Mouse (Mus musculus): Measurements from ENCODE around the gene Nop2.
A peak's percentile ranks its signal among the peaks of the same experiment; 100 is the strongest.

The Nop2 gene

GRCm38 (mm10) chr6:125175469-125175868 lies 43.8 kb downstream of the Nop2 start:
- no peak for DNase-seq

- DNase-seq, result no peak
These were observed 47.9 kb downstream of the Nop2 start for GRCm38 (mm10) chr6:125179601-125180000.

- no peak for DNase-seq
These were observed 50.4 kb downstream of the Nop2 start for GRCm38 (mm10) chr6:125182133-125182532.

GRCm38 (mm10) chr6:125186203-125186602 lies 54.5 kb downstream of the Nop2 start:
- DNase-seq, result no peak

- no peak for DNase-seq
These were observed 59.1 kb downstream of the Nop2 start for GRCm38 (mm10) chr6:125190816-125191215.

GRCm38 (mm10) chr6:125191332-125192015 lies 59.8 kb downstream of the Nop2 start, which contains the start of the genes Ncapd2 and Mrpl51:
Gene Ncapd2 (minus strand): TSS chr6:125191701.
Gene Mrpl51 (plus strand): TSS chr6:125191801.
- DNase-seq, result peak; percentile 96 to 97

- peak; percentile 92 to 95 for DNase-seq
These were observed 60.5 kb downstream of the Nop2 start for GRCm38 (mm10) chr6:125192016-125192714.

- no peak for DNase-seq
These were observed 61.1 kb downstream of the Nop2 start for GRCm38 (mm10) chr6:125192841-125193240.

- DNase-seq, result no peak
These were observed 61.7 kb downstream of the Nop2 start for GRCm38 (mm10) chr6:125193390-125193789.
